Mouse (Mus musculus): Measurements from ENCODE around the gene Olfr370. TPM values are rescaled to one million over a fixed set of nuclear protein-coding genes. Genes with fewer than 3 reads are reported as not detected.
A peak's percentile ranks its signal among the peaks of the same experiment; 100 is the strongest.

The Olfr370 gene
- polyA plus RNA-seq, 1 experiment from 2014 or later, result not detected

GRCm38 (mm10) chr8:83574631-83575315, 39.2 kb downstream of the Olfr370 start:
- peaks cover 24% of the 10 kb centered on the region for H3K36me3 ChIP-seq (replicated peaks; ENCODE audit: insufficient read depth, low read length)
- no peak for TF ChIP-seq EP300 (IDR thresholded peaks at IDR 0.05; ENCODE audit: low read depth)
- TF ChIP-seq CTCF (IDR thresholded peaks at IDR 0.05; ENCODE audit: low read depth), result no peak
- H3K27ac ChIP-seq (ENCODE audit: low read depth), result no peak overlapping the region
- peaks cover 8% of the 10 kb centered on the region for H3K4me1 ChIP-seq (ENCODE audit: insufficient read depth)
- ATAC-seq (no peak), DNase-seq (no peak)
- WGBS (ENCODE audit: insufficient replicate concordance), result 88% methylated on average over 15 of the region's 15 CpGs
- H3K9ac ChIP-seq (replicated peaks), result no peak overlapping the region; the same call in 1 of the 2 replicates
- H3K4me2 ChIP-seq (ENCODE audit: low read depth, low read length), result no peak overlapping the region
- H3K9me3 ChIP-seq (ENCODE audit: low read length), result no peaks in the 10 kb centered on the region
- H3K4me3 ChIP-seq (ENCODE audit: low read depth, low read length), result no peak overlapping the region
- no peaks in the 10 kb centered on the region for H3K27me3 ChIP-seq (ENCODE audit: insufficient read depth, low read length)

GRCm38 (mm10) chr8:83575561-83576515, 40.3 kb downstream of the Olfr370 start:
- DNase-seq (no peak), ATAC-seq (no peak)
- Histone ChIP-seq H3K4me3 (ENCODE audit: low read depth, low read length) (no peak overlapping the region), H3K9me3 (ENCODE audit: low read length) (no peaks in the 10 kb centered on the region), H3K27me3 (ENCODE audit: insufficient read depth, low read length) (no peaks in the 10 kb centered on the region), H3K27ac (ENCODE audit: low read depth) (no peak overlapping the region), H3K4me2 (ENCODE audit: low read depth, low read length) (no peak overlapping the region), H3K36me3 (replicated peaks; ENCODE audit: insufficient read depth, low read length) (peaks cover 24% of the 10 kb centered on the region), H3K4me1 (ENCODE audit: insufficient read depth) (peaks cover 8% of the 10 kb centered on the region), H3K9ac (replicated peaks) (no peak overlapping the region)
- WGBS (ENCODE audit: insufficient replicate concordance), result 79% methylated on average over 17 of the region's 17 CpGs
- TF ChIP-seq EP300 (IDR thresholded peaks at IDR 0.05; ENCODE audit: low read depth) (no peak), CTCF (IDR thresholded peaks at IDR 0.05; ENCODE audit: low read depth) (no peak)

- Histone ChIP-seq H3K4me2 (ENCODE audit: low read depth, low read length) (no peak overlapping the region), H3K9ac (replicated peaks) (no peak overlapping the region), H3K9me3 (ENCODE audit: low read length) (no peaks in the 10 kb centered on the region), H3K36me3 (replicated peaks; ENCODE audit: insufficient read depth, low read length) (peaks cover 21% of the 10 kb centered on the region), H3K27me3 (ENCODE audit: insufficient read depth, low read length) (no peaks in the 10 kb centered on the region), H3K4me3 (ENCODE audit: low read depth, low read length) (no peak overlapping the region), H3K4me1 (ENCODE audit: insufficient read depth) (peaks cover 8% of the 10 kb centered on the region), H3K27ac (ENCODE audit: low read depth) (0 out of 2 replicates have a peak overlapping the region, but pooled peaks have one; percentile 19)
- ATAC-seq, result no peak
- TF ChIP-seq EP300 (IDR thresholded peaks at IDR 0.05; ENCODE audit: low read depth), result no peak
- TF ChIP-seq CTCF (IDR thresholded peaks at IDR 0.05; ENCODE audit: low read depth), result no peak
- 61% methylated on average over 3 of the region's 4 CpGs for WGBS (ENCODE audit: insufficient replicate concordance)
- no peak for DNase-seq
Measured at GRCm38 (mm10) chr8:83576516-83576895, 40.9 kb downstream of the Olfr370 start.

- peaks cover 16% of the 10 kb centered on the region for H3K36me3 ChIP-seq (replicated peaks; ENCODE audit: insufficient read depth, low read length)
- no peak overlapping the region for H3K9ac ChIP-seq (replicated peaks)
- H3K4me3 ChIP-seq (ENCODE audit: low read depth, low read length), result no peak overlapping the region
- H3K4me1 ChIP-seq (ENCODE audit: insufficient read depth), result peaks cover 8% of the 10 kb centered on the region
- ATAC-seq (no peak), DNase-seq (peak; percentile 12)
- peak overlapping the region; percentile 19; the same call in 1 of the 2 replicates for H3K27ac ChIP-seq (ENCODE audit: low read depth)
- no peaks in the 10 kb centered on the region for H3K9me3 ChIP-seq (ENCODE audit: low read length)
- TF ChIP-seq EP300 (IDR thresholded peaks at IDR 0.05; ENCODE audit: low read depth) (no peak), CTCF (IDR thresholded peaks at IDR 0.05; ENCODE audit: low read depth) (no peak)
- WGBS (ENCODE audit: insufficient replicate concordance), result 79% methylated on average over 4 of the region's 4 CpGs
- H3K4me2 ChIP-seq (ENCODE audit: low read depth, low read length), result no peak overlapping the region
- no peaks in the 10 kb centered on the region for H3K27me3 ChIP-seq (ENCODE audit: insufficient read depth, low read length)
Measured at GRCm38 (mm10) chr8:83576921-83577320, 41.3 kb downstream of the Olfr370 start.

- H3K4me3 ChIP-seq (ENCODE audit: low read depth, low read length), result no peak overlapping the region
Measured at GRCm38 (mm10) chr8:83577384-83577791, 41.8 kb downstream of the Olfr370 start.

More at GRCm38 (mm10) chr8:83577384-83577791, 41.8 kb downstream of the Olfr370 start:
- Histone ChIP-seq H3K4me2 (ENCODE audit: low read depth, low read length) (no peak overlapping the region), H3K27me3 (ENCODE audit: insufficient read depth, low read length) (no peaks in the 10 kb centered on the region), H3K4me1 (ENCODE audit: insufficient read depth) (peaks cover 8% of the 10 kb centered on the region), H3K27ac (ENCODE audit: low read depth) (peak overlapping the region; percentile 30; the same call in 1 of the 2 replicates), H3K9me3 (ENCODE audit: low read length) (no peaks in the 10 kb centered on the region), H3K9ac (replicated peaks) (no peak overlapping the region), H3K36me3 (replicated peaks; ENCODE audit: insufficient read depth, low read length) (peaks cover 12% of the 10 kb centered on the region; the same call in 1 of the 2 replicates)
- TF ChIP-seq EP300 (IDR thresholded peaks at IDR 0.05; ENCODE audit: low read depth) (no peak), CTCF (IDR thresholded peaks at IDR 0.05; ENCODE audit: low read depth) (no peak)
- DNase-seq, result peak; percentile 17
- 68% methylated on average over 9 of the region's 9 CpGs for WGBS (ENCODE audit: insufficient replicate concordance)
- no peak for ATAC-seq
